Mouse (Mus musculus) CH12.LX (cell line): ENCODE results near the gene C1qtnf1.

ENCODE experiments used
- POLR2A ChIP-seq: IDR thresholded peaks from 2 replicates; pipeline ENCODE4 v1.6.1; 2011; ENCODE audit warnings: low read depth, mild to moderate bottlenecking, improper control_type of control experiment, low read length
- SMC3 ChIP-seq: IDR thresholded peaks from 2 replicates; pipeline ENCODE4 v1.6.1; 2011; ENCODE audit warnings: low read depth, low read length, improper control_type of control experiment

GRCm38 (mm10) chr11:118486281-118486680 lies 58.3 kb downstream of the C1qtnf1 start:
- TF ChIP-seq POLR2A (no peak), SMC3 (no peak)
